Mouse (Mus musculus) embryonic fibroblast, embryonic 13.5 days (primary cell): ENCODE data around the gene Prkar1b. TPM values are rescaled to one million over a fixed set of nuclear protein-coding genes. Genes with fewer than 3 reads are reported as not detected.

Source experiments
- H3K27ac ChIP-seq: 2 replicates; pipeline ENCODE4 v1.5.1; 2012; ENCODE audit warnings: low read length, control low read depth, inconsistent platforms; ENCODE audit not compliant: insufficient read depth
- H3K4me1 ChIP-seq: 2 replicates; pipeline ENCODE4 v1.6.1; 2011; ENCODE audit warnings: low read length; ENCODE audit not compliant: control insufficient read depth, insufficient read depth
- H3K4me3 ChIP-seq: 2 replicates; pipeline ENCODE4 v1.5.1; 2011; ENCODE audit warnings: mild to moderate bottlenecking, control low read depth, low read length; ENCODE audit not compliant: insufficient read depth
- CTCF ChIP-seq: IDR thresholded peaks from 2 replicates; pipeline ENCODE4 v1.5.1; 2011; ENCODE audit warnings: mild to moderate bottlenecking, control low read depth, low read length, moderate library complexity, borderline replicate concordance; ENCODE audit not compliant: insufficient read depth
- POLR2A ChIP-seq: IDR thresholded peaks from 2 replicates; pipeline ENCODE4 v1.6.1; 2011; ENCODE audit warnings: low read depth, mild to moderate bottlenecking, control low read depth, low read length, moderate library complexity
- polyA plus RNA-seq: library from polyadenylated mRNA; stranded (reverse); fragments of >200 nt; gene quantifications from 2 replicates; pipeline ENCODE4 v1.2.4, GENCODE M21; 2011; ENCODE audit warnings: low read depth; ENCODE audit not compliant: missing spikeins, insufficient read length

Gene Prkar1b
- polyA plus RNA-seq, 1 experiment = 20.4 TPM

GRCm38 (mm10) chr5:138990659-138991380 lies 159.0 kb downstream of the Prkar1b start:
- H3K4me1 ChIP-seq = peaks cover 10% of the 10 kb centered on the region; the same call in 1 of the 2 replicates
- TF ChIP-seq CTCF = no peak
- TF ChIP-seq POLR2A = no peak
- H3K27ac ChIP-seq = no peak overlapping the region; the same call in 1 of the 2 replicates
- H3K4me3 ChIP-seq = no peak overlapping the region

- H3K27ac ChIP-seq = peak overlapping the region; percentile 86
- TF ChIP-seq POLR2A (no peak), CTCF (no peak)
Observed at GRCm38 (mm10) chr5:138989567-138989966, 160.2 kb downstream of the Prkar1b start.

GRCm38 (mm10) chr5:138988764-138989163 lies 161.0 kb downstream of the Prkar1b start:
- Histone ChIP-seq H3K4me3 (no peak overlapping the region), H3K27ac (peak overlapping the region; percentile 69; the same call in 1 of the 2 replicates), H3K4me1 (peaks cover 10% of the 10 kb centered on the region; the same call in 1 of the 2 replicates)
- TF ChIP-seq CTCF (no peak), POLR2A (no peak)

More at GRCm38 (mm10) chr5:138989567-138989966, 160.2 kb downstream of the Prkar1b start:
- H3K4me1 ChIP-seq = peaks cover 10% of the 10 kb centered on the region; the same call in 1 of the 2 replicates
- H3K4me3 ChIP-seq = no peak overlapping the region

DNA sequence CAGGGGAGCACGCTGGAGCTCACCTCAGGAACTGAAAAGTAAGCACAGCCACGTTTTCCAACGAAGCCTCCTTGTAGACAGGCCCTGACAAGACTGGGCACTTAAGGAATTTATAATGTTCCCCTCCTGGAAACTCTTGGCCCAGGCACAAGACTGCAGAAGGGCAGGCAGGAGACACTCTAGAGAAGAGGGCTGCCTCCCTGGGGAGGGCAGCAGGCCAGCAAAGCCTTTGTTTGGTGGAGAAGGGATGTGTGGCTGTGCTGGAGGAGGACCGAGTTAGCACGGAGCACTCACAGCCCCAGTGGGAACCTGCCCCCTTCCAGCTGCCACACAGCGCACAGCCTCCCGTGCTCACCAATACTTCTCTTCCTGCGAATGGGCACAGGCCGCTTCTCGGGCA lies 161.8 kb downstream of the Prkar1b start:
- TF ChIP-seq CTCF = no peak
- TF ChIP-seq POLR2A = no peak
- no peak overlapping the region for H3K27ac ChIP-seq
- H3K4me1 ChIP-seq = peaks cover 10% of the 10 kb centered on the region; the same call in 1 of the 2 replicates
- no peak overlapping the region for H3K4me3 ChIP-seq

GRCm38 (mm10) chr5:138981921-138982320 lies 167.9 kb downstream of the Prkar1b start:
- TF ChIP-seq POLR2A (no peak), CTCF (no peak)

GRCm38 (mm10) chr5:138980608-138981007 lies 169.2 kb downstream of the Prkar1b start:
- no peak overlapping the region for H3K4me3 ChIP-seq
- TF ChIP-seq POLR2A = no peak
- no peak for TF ChIP-seq CTCF
- peaks cover 2% of the 10 kb centered on the region; the same call in 1 of the 2 replicates for H3K4me1 ChIP-seq

More at GRCm38 (mm10) chr5:138981921-138982320, 167.9 kb downstream of the Prkar1b start:
- H3K4me3 ChIP-seq = no peak overlapping the region
- no peak overlapping the region for H3K27ac ChIP-seq
- peaks cover 2% of the 10 kb centered on the region; the same call in 1 of the 2 replicates for H3K4me1 ChIP-seq

DNA sequence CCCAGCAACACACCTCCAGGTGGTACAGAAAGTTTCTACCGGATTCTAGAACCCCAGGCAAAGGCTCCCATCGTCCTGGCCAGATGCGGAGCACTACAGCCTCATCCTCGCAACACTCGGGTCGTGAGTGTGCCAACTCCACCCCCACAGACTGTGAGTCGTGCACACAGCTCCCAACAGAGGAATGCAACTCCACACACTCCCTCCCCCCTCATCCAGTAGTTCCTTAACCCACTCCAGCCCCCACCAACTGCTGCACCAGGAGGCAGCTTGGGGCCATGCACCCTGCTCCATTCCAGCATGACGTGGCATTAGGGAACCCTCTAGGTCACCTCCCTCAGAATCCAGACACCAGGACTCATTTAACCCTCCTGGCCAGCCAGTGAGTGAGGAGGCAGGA lies 170.0 kb downstream of the Prkar1b start:
- Histone ChIP-seq H3K27ac (no peak overlapping the region), H3K4me3 (no peak overlapping the region), H3K4me1 (peaks cover 2% of the 10 kb centered on the region; the same call in 1 of the 2 replicates)
- TF ChIP-seq POLR2A = no peak
- TF ChIP-seq CTCF = no peak

More at GRCm38 (mm10) chr5:138980608-138981007, 169.2 kb downstream of the Prkar1b start:
- H3K27ac ChIP-seq = no peak overlapping the region

GRCm38 (mm10) chr5:138977759-138978158 lies 172.0 kb downstream of the Prkar1b start:
- Histone ChIP-seq H3K4me3 (no peak overlapping the region), H3K27ac (no peak overlapping the region), H3K4me1 (peaks cover 2% of the 10 kb centered on the region; the same call in 1 of the 2 replicates)
- no peak for TF ChIP-seq CTCF
- TF ChIP-seq POLR2A = no peak

DNA sequence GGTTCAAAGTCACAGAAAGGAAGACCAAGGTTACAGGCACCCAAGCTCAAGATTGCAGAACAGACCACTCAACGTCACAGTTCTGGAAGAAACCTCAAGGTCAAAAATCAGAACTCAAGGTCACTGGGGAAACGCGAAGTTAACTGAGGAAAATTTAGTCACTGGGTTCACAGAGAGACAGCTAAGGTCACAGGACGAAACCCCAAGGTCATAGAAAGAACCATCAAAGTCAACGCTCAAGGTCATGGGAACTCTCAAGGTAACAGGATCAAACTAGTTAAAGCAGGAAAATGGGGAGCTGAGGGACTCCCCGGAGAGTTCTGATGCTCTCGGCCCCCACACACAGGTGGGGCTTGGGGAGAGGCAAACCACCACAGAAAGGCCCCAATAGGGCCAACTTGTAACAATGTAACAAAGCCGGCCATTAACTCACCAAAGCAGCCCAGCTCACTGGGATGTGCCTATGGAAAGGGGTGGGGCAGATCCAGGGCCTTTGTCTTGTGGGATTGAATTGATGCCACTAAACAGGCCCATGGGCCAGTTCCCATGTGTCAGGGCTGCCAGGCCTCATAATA lies 174.8 kb downstream of the Prkar1b start:
- no peak overlapping the region for H3K4me3 ChIP-seq
- H3K27ac ChIP-seq = no peak overlapping the region
- TF ChIP-seq POLR2A (no peak), CTCF (no peak)
- peaks cover 6% of the 10 kb centered on the region for H3K4me1 ChIP-seq

DNA sequence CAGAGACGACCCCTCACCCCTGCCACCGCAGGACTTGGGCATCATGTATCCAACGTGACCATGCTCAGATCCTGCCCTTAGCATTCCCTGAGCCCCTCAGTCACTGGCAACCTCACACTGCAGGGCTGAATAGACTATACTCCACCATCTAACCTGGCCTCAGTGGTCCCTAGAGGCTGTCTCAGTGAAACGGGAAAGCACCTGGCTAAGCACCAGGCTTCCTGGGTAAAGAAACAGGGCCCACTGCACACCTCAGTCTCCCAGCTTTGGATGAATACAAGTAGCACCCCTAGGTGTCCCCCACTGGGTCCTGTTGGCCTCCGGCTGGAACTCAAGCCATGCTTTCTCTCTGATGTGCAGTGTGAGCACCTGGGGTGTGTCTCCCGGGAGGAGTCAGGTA lies 176.3 kb downstream of the Prkar1b start:
- Histone ChIP-seq H3K4me3 (no peak overlapping the region), H3K27ac (no peak overlapping the region), H3K4me1 (peaks cover 4% of the 10 kb centered on the region)
- TF ChIP-seq POLR2A (no peak), CTCF (no peak)
